Mouse (Mus musculus) spleen, adult 2 months (tissue): ENCODE results near the gene Vmn1r212.

ENCODE experiments used
- CTCF ChIP-seq: fragments of 200-500 bp; IDR thresholded peaks from 2 replicates; pipeline ENCODE4 v1.5.1; 2011; ENCODE audit warnings: mild to moderate bottlenecking, inconsistent platforms; ENCODE audit not compliant: insufficient read depth, insufficient read length, insufficient replicate concordance; ENCODE audit errors: extremely low read depth
- POLR2A ChIP-seq: fragments of 200-500 bp; IDR thresholded peaks from 2 replicates; pipeline ENCODE4 v1.6.1; 2011; ENCODE audit warnings: low read depth, low read length, inconsistent platforms

GRCm38 (mm10) chr13:22857461-22857860 is 26.5 kb downstream of the Vmn1r212 start, which contains the start of gene Vmn1r211:
- TF ChIP-seq CTCF (no peak), POLR2A (no peak)
